Mouse (Mus musculus) brain, adult 2 months (tissue): ENCODE measurements around the gene Gm20481.
A peak's percentile ranks its signal among the peaks of the same experiment; 100 is the strongest.
"Not testable (repeated sequence)": the region's sequence is repeated elsewhere in the genome, so short reads cannot be mapped to it uniquely, and the experiment has no call there.

Experiments
- DNase-seq: peaks from one replicate; pipeline ENCODE4 v3.0.0; 2011; ENCODE audit warnings: low read depth, low spot score

Gene Gm20481

GRCm38 (mm10) chr17:35003022-35003838, 33.5 kb downstream of the Gm20481 start:
- DNase-seq = no peak

DNA sequence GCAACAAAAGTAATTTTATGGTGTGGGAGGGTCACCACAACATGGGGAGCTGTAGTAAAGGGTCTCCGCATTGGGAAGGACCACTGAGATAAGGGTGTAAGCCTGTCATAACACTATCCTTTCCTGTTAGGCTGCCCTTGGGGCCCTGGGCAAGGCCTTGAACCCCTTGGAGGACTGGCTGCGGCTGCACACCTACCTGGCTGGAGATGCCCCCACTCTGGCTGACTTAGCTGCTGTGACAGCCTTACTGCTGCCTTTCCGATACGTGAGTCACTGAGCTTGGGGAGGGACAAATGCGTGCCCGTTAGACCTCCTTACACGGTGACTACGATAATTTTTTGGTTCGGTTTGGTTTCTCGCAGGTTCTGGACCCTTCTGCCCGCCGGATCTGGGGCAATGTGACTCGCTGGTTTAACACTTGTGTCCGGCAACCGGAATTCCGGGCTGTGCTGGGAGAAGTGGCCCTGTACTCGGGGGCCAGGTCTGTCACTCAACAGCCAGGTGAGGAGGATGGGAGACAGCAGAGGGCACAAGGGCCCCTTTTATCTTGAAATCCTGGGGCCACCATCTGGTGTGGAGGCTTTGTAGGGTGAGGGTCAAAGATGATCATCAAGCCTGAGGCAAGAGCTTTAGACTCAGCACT, 34.5 kb downstream of the Gm20481 start:
- DNase-seq = no peak

- DNase-seq = no peak
Measured at GRCm38 (mm10) chr17:35005158-35005557, 35.4 kb downstream of the Gm20481 start.

- not testable (repeated sequence) for DNase-seq
Measured at GRCm38 (mm10) chr17:35005902-35006301, 36.2 kb downstream of the Gm20481 start.

GRCm38 (mm10) chr17:35007387-35007991, 37.8 kb downstream of the Gm20481 start:
- no peak for DNase-seq

- peak; percentile 94 for DNase-seq
Measured at GRCm38 (mm10) chr17:35009586-35009985, 39.9 kb downstream of the Gm20481 start.

GRCm38 (mm10) chr17:35011440-35011839, 41.7 kb downstream of the Gm20481 start:
- no peak for DNase-seq

GRCm38 (mm10) chr17:35012430-35012829, 42.7 kb downstream of the Gm20481 start:
- no peak for DNase-seq

DNA sequence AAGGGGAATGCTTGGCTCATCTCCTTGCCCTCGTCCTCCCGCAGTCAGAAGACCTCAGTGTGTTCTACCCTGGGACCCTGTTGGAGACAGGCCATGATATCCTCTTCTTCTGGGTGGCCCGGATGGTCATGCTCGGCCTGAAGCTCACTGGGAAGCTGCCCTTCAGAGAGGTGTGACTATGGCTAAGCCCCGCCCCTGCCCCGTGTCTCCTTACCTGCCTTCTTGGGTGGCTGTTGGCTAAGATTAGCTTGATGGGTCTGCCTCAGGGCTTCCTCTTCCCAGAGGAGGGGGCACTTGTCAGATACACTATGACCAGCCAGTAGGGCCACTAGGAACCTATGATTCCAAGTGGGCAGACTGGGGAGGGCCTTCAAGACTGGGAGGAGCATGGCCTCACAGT, 43.5 kb downstream of the Gm20481 start:
- no peak for DNase-seq

DNA sequence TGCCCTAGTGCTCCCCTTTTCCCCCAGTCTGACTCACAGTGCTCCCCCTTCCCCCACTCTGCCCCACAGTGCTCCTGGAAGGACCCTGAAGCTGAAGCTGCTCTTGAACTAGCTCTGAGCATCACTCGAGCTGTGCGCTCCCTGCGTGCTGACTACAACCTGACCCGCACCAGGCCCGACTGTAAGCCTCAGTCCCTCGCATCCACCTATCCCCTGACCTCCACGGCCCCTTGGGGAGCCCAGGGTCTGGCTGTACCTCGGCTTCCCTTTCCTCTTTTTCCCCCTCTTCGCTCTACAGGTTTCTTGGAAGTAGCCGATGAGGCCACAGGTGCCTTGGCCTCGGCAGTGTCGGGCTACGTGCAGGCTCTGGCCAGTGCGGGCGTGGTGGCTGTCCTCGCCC, 45.6 kb downstream of the Gm20481 start:
- DNase-seq = no peak

GRCm38 (mm10) chr17:35016376-35016775, 46.7 kb downstream of the Gm20481 start, which contains the start of gene Vwa7:
TSS of gene Vwa7 (plus strand) at chr17:35016579.
- peak; percentile 80 for DNase-seq

DNA sequence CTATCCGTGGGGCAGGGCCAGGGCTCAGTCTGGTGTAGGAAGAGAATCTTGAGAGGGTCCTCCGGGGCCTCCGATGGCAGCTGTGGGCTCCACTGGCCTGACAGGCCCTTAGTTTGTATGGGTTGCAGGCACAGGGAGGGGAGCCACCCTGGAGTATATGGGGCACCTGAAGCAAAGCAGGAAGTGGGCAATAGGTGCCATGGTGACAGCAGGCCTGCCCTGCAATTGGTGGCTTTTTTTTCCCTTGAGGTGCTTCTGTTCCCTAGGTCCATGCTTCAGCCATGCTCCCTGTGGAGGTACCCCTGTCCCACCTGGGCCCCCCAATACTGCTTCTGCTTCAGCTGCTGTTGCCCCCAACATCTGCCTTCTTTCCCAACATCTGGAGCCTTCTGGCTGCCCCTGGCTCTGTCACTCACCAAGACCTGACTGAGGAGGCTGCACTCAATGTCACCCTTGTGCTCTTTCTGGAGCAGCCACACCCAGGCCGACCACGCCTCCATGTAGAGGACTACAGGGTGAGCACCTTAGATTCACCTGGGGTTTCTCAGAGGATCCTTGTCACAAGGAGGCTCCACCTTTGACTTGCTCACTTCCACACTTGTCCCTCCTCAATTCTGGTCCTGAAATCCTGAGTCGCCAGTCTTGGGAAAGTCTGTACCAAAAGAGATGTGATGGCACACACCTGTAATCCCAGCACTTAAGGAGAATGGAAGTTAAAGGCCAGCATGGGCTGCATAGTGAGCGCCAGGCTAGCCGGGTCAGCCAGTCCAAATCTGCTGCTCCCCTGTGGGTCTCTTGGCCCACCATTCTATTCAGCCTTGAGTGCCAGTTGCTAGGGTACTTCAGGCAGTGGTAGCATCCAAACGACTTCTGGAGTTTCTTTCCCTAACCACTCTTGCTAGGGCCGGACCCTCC, 47.3 kb downstream of the Gm20481 start:
- no peak for DNase-seq

- DNase-seq = no peak
Measured at GRCm38 (mm10) chr17:35017706-35018030, 48.0 kb downstream of the Gm20481 start.

DNA sequence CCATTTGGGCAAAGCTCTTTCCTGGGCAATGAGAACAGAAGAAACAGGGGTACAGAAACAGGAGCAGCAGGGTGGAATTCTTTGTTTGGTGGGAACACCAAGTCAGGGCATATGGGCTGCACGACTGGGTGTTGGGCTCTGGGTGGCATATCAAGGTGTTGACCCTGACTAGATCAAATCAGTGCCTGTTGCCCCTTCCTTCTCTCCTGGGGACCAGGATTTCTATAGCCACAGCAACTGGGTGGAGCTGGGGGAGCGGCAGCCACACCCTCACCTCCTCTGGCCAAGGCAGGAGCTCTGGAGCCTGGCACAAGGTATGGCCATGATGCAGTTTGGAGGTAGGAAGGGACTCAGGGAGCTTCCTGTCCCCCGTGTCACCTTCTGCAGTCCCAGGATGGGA, 48.5 kb downstream of the Gm20481 start:
- DNase-seq = no peak

DNA sequence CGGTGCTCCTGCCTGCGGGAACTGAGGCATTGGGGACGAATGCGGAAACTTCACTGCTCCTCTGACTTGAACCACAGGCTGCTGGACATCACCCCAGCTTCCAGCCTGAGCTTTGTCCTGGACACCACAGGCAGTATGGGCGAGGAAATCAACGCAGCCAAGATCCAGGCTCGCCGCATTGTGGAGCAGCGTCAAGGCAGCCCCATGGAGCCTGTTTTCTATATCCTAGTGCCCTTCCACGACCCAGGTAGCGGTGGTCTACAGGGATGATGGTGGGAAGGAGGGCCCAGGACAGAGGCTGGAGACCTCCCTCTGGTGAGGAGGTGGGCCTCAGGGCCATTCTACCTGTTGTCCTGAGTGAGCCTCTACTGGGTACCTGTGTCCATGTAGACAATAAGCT, 50.2 kb downstream of the Gm20481 start:
- no peak for DNase-seq

GRCm38 (mm10) chr17:35020551-35020950, 50.8 kb downstream of the Gm20481 start:
- no peak for DNase-seq

DNA sequence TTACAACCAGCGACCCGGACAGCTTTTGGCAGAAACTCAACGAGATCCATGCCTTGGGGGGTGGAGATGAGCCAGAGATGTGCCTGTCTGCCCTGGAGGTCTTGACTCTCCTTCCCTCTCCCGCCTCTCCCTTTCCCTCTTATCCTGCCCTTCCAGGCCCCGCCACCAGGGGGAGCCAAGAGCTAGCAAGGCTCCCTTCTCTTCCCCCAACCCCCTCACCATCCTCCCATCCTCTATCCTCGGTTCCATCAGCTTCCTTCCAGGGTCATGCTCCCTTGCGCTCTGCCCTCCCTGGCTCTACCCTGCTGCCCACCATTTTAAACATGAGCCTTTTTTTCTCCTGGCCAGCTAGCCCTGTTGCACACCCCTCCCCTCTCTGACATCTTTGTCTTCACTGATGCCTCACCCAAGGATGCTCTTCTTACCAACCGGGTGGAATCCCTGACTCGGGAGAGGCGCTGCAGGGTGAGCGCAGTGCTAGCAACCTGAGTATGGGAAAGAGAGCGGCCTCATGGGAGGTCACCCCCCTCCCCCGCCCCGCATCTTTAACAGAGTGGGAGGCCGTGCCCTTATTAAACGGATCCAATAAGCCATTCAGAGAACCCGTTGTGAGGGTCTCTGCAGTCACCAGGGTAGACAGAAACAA, 51.6 kb downstream of the Gm20481 start:
- DNase-seq = peak; percentile 84
